Mouse (Mus musculus): ENCODE data around the gene N4bp1. TPM values are rescaled to one million over a fixed set of nuclear protein-coding genes. Genes with fewer than 3 reads are reported as not detected.

N4bp1 gene
- polyA plus RNA-seq, 1 experiment: 12.7 TPM

DNA sequence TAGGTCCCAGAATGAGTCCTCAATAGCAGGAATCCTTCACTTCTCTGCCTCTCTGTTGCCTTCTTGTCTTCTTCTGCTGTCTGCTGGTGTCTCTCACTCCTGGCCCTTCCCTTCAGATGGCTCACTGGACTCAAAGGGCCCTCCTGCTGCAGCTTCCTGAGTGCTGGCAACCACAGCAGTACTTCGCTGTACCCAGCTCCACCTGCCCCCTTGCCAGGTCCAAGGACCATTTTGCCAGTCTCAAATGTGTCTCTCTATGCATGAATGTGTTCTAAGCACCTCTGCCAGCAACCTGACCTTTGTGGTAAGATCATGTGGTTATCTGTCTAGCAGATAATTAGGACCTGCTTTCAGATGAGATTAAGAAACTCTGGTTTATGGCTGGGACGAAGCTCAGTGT lies 8.2 kb downstream of the N4bp1 start:
- no peak for TF ChIP-seq POLR2A (IDR thresholded peaks at IDR 0.05; ENCODE audit: borderline replicate concordance, control insufficient read depth, low read depth, low read length)
- TF ChIP-seq CTCF (IDR thresholded peaks at IDR 0.05; ENCODE audit: control insufficient read depth, insufficient read depth, low read length): no peak
- 60% methylated on average over 2 of the region's 2 CpGs for WGBS
- Histone ChIP-seq H3K4me3 (replicated peaks; ENCODE audit: control insufficient read depth, low read depth, low read length) (no peak overlapping the region), H3K4me1 (ENCODE audit: control insufficient read depth, insufficient read depth, low read length) (peaks cover 9% of the 10 kb centered on the region), H3K27ac (ENCODE audit: control insufficient read depth, insufficient read depth, low read depth, low read length, poor library complexity) (no peak overlapping the region)

DNA sequence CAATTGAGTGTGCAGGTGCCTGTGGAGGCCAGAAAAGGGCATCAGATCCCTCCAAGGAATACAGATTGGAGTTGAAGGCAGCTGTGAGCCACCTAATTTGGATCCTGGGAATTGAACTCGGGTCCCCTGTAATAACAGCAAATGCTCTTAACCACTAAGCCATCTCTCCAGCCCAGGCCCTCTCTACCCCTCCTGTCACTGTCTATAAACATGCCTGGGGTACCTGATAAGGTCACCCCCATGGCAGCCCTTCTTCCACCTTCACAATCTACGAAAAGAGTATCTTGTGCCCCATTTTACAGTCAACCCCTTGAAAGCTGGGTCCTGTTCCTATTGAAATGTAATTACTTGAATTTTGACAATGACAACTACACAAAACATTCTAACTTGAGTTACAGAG lies 11.0 kb downstream of the N4bp1 start:
- Histone ChIP-seq H3K4me3 (replicated peaks; ENCODE audit: control insufficient read depth, low read depth, low read length) (no peak overlapping the region), H3K4me1 (ENCODE audit: control insufficient read depth, insufficient read depth, low read length) (peaks cover 14% of the 10 kb centered on the region), H3K27ac (ENCODE audit: control insufficient read depth, insufficient read depth, low read depth, low read length, poor library complexity) (no peak overlapping the region)
- TF ChIP-seq POLR2A (IDR thresholded peaks at IDR 0.05; ENCODE audit: borderline replicate concordance, control insufficient read depth, low read depth, low read length): no peak
- TF ChIP-seq CTCF (IDR thresholded peaks at IDR 0.05; ENCODE audit: control insufficient read depth, insufficient read depth, low read length): no peak
- 55% methylated on average over 2 of the region's 2 CpGs for WGBS

DNA sequence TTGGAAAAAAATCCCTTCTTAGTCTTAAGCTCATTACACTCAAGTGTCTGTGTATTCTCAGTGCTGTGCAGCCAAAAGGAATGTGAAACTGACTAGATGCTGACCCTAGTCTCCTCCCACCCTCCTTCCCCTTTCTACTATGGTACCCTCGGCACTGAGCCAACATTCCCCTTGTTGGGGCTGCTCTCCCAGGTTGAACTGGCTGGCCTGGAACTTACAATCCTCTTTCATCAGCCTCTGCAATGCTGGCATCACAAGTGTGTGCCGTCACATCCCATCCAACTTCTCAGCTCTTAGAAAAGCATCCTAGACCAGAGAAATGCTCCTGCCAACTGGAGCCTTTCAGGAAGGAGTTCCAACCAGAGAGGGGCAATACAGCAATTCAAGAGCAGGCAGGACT lies 11.9 kb downstream of the N4bp1 start:
- 28% methylated on average over 2 of the region's 2 CpGs for WGBS
- no peak overlapping the region for H3K4me3 ChIP-seq (replicated peaks; ENCODE audit: control insufficient read depth, low read depth, low read length)
- H3K4me1 ChIP-seq (ENCODE audit: control insufficient read depth, insufficient read depth, low read length): peaks cover 14% of the 10 kb centered on the region
- H3K27ac ChIP-seq (ENCODE audit: control insufficient read depth, insufficient read depth, low read depth, low read length, poor library complexity): peak overlapping the region; percentile 59
- TF ChIP-seq POLR2A (IDR thresholded peaks at IDR 0.05; ENCODE audit: borderline replicate concordance, control insufficient read depth, low read depth, low read length) (no peak), CTCF (IDR thresholded peaks at IDR 0.05; ENCODE audit: control insufficient read depth, insufficient read depth, low read length) (no peak)

DNA sequence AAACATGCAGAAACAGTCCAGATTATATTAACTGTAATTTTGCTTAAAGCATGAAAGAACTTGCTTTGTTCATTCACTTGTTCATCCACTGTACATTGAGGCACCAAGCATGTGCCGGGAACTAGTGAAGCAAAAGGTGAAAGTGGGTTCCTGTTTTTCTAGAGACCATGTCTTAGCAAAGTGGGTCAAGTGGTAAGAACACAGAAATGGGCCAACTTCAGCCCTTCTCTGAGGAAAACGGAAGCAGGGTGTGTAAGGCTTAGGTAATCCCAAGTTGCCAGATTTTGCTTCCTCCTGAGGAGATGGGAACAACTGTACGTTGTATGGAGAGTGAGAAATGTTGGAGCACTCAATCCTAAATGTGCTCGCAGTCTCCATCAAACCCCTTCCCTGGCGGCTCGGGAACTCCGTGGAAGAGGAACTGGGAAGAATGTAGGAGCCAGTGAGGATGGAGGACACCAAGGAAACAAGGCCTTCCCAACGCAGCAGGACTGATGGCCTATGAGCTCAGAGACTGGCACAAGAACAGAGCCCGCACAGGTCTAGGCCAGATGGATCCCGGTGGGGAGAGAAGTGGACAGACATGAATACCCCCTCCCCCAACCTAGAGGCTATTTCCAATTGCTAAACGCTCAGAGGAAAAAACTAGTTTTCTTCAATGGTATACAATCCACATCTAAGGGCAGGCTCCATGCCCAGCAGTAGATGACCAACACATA lies 12.8 kb downstream of the N4bp1 start:
- WGBS: 64% methylated on average over 11 of the region's 11 CpGs
- Histone ChIP-seq H3K4me1 (ENCODE audit: control insufficient read depth, insufficient read depth, low read length) (peaks cover 14% of the 10 kb centered on the region), H3K27ac (ENCODE audit: control insufficient read depth, insufficient read depth, low read depth, low read length, poor library complexity) (peak overlapping the region; percentile 42; the same call in 1 of the 2 replicates)

DNA sequence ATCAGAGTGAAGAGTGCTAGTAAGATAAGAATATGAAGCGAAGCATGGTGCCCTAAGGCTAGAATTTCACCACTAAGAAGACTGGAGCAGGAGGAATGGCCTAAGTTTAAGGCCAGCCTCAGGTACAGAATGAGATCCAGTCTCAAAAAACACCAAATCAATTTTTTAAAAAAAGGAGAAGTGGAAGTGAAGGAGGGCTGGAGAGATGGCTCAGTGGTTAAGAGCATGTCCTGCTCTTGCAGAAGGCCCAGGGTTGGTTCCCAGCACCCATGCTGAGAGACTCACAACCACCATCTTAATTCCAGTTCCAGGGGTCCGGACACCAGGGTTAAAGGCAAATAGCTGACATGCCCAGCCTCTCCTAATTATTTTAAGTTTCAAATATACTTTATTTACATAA lies 13.6 kb downstream of the N4bp1 start:
- peaks cover 14% of the 10 kb centered on the region for H3K4me1 ChIP-seq (ENCODE audit: control insufficient read depth, insufficient read depth, low read length)
- no peak for TF ChIP-seq POLR2A (IDR thresholded peaks at IDR 0.05; ENCODE audit: borderline replicate concordance, control insufficient read depth, low read depth, low read length)
- no peak for TF ChIP-seq CTCF (IDR thresholded peaks at IDR 0.05; ENCODE audit: control insufficient read depth, insufficient read depth, low read length)
- 84% methylated on average over 2 of the region's 2 CpGs for WGBS

More for the DNA sequence above, 12.8 kb downstream of the N4bp1 start:
- no peak overlapping the region for H3K4me3 ChIP-seq (replicated peaks; ENCODE audit: control insufficient read depth, low read depth, low read length)
- TF ChIP-seq POLR2A (IDR thresholded peaks at IDR 0.05; ENCODE audit: borderline replicate concordance, control insufficient read depth, low read depth, low read length): no peak
- TF ChIP-seq CTCF (IDR thresholded peaks at IDR 0.05; ENCODE audit: control insufficient read depth, insufficient read depth, low read length): no peak

DNA sequence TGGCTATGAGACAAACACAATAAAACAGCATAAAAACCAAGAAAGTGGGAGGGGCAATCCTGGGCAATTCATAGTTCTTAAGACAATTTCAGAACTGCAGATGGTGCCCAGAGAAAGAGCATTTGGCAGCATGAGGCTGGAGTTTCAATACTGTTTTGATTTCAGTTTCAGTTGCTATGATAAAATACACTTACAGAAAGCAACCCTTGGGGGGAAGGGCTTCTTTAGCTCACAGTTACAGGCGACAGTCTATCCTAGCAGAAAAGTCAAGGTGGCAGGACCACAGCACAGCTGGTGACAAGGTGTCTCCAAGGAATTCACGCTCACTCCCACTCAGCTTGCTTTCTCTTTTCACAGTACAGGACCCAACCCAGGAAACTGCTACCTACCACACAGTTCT lies 14.3 kb downstream of the N4bp1 start:
- Histone ChIP-seq H3K4me3 (replicated peaks; ENCODE audit: control insufficient read depth, low read depth, low read length) (no peak overlapping the region), H3K27ac (ENCODE audit: control insufficient read depth, insufficient read depth, low read depth, low read length, poor library complexity) (peak overlapping the region; percentile 35; the same call in 1 of the 2 replicates), H3K4me1 (ENCODE audit: control insufficient read depth, insufficient read depth, low read length) (peaks cover 14% of the 10 kb centered on the region)
- TF ChIP-seq POLR2A (IDR thresholded peaks at IDR 0.05; ENCODE audit: borderline replicate concordance, control insufficient read depth, low read depth, low read length): no peak
- TF ChIP-seq CTCF (IDR thresholded peaks at IDR 0.05; ENCODE audit: control insufficient read depth, insufficient read depth, low read length): no peak
- 47% methylated on average over 2 of the region's 2 CpGs for WGBS

More for the DNA sequence above, 13.6 kb downstream of the N4bp1 start:
- no peak overlapping the region for H3K4me3 ChIP-seq (replicated peaks; ENCODE audit: control insufficient read depth, low read depth, low read length)
- H3K27ac ChIP-seq (ENCODE audit: control insufficient read depth, insufficient read depth, low read depth, low read length, poor library complexity): peak overlapping the region; percentile 52; the same call in 1 of the 2 replicates

DNA sequence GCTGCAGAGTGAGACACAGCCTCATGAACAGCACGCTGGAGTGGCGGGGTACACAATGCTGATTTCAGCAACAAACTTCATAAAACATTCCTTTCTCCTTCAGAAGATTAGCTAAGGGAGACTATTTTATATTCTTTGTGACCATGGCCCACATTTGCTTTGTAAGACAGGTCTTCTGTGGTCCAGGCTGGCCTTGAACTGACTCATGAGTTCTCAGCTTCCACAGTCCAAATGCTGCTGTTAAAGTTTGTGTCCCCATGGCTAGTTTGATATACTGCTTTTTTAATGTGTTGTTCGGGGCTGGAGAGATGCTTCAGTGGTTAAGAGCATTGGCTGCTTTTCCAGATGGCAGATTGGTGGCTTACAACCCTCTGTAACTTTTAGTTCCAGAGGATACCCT lies 17.0 kb downstream of the N4bp1 start:
- TF ChIP-seq CTCF (IDR thresholded peaks at IDR 0.05; ENCODE audit: control insufficient read depth, insufficient read depth, low read length): no peak
- no peak for TF ChIP-seq POLR2A (IDR thresholded peaks at IDR 0.05; ENCODE audit: borderline replicate concordance, control insufficient read depth, low read depth, low read length)
- 78% methylated on average over 3 of the region's 3 CpGs for WGBS
- Histone ChIP-seq H3K4me3 (replicated peaks; ENCODE audit: control insufficient read depth, low read depth, low read length) (no peak overlapping the region), H3K27ac (ENCODE audit: control insufficient read depth, insufficient read depth, low read depth, low read length, poor library complexity) (no peak overlapping the region), H3K4me1 (ENCODE audit: control insufficient read depth, insufficient read depth, low read length) (peaks cover 11% of the 10 kb centered on the region)

DNA sequence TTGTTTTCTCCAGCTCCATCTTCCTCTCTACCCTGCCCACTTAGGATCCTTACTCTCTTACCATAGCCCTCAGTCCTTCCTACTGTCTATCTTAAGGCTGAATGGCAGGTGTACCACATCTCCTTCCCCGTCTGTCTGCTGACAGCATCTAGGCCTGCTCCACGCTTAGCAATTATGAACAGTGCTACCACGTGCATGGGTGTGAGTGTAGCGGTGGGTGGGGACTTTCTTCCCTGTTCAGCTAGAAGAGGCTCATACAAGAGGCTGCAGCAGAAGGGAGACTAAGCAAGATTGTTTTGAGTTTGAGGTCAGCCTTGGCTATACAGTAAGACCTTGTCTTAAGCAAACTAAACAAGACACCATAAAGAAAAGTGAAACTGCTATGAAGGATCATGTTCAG lies 20.3 kb downstream of the N4bp1 start:
- Histone ChIP-seq H3K27ac (ENCODE audit: control insufficient read depth, insufficient read depth, low read depth, low read length, poor library complexity) (no peak overlapping the region), H3K4me3 (replicated peaks; ENCODE audit: control insufficient read depth, low read depth, low read length) (no peak overlapping the region), H3K4me1 (ENCODE audit: control insufficient read depth, insufficient read depth, low read length) (peaks cover 6% of the 10 kb centered on the region)
- TF ChIP-seq POLR2A (IDR thresholded peaks at IDR 0.05; ENCODE audit: borderline replicate concordance, control insufficient read depth, low read depth, low read length) (no peak), CTCF (IDR thresholded peaks at IDR 0.05; ENCODE audit: control insufficient read depth, insufficient read depth, low read length) (no peak)
- 67% methylated on average over 4 of the region's 4 CpGs for WGBS
